8 mouse cellular contexts compared by ENCODE assay signal in genomic region chr1:135778780-135779535, GRCm38 (mm10). TPM values are rescaled to one million over a fixed set of nuclear protein-coding genes. Genes with fewer than 3 reads are reported as not detected.
DNase-seq lines count a peak whose midpoint lies in the region; ATAC-seq and TF ChIP-seq lines count a peak whose summit lies in the region.

Gene Tnni1 (plus strand): TSS chr1:135779434.

- no peaks in the 10 kb centered on the region for H3K27me3 ChIP-seq in cerebellum, adult 2 months (ENCODE audit: control insufficient read depth, insufficient read depth, low read length)
- no peaks in the 10 kb centered on the region for H3K27me3 ChIP-seq in neural tube, embryonic 11.5 days (ENCODE audit: control insufficient read depth, insufficient read depth, low read length)
- H3K27me3 ChIP-seq in midbrain, embryonic 12.5 days = peaks cover 15% of the 10 kb centered on the region

- H3K4me2 ChIP-seq in neural tube, embryonic 11.5 days (ENCODE audit: low read depth) = no peak within 1 kb of the TSS
- no peak within 1 kb of the TSS for H3K4me2 ChIP-seq in midbrain, embryonic 12.5 days (replicated peaks)

- H3K4me1 ChIP-seq in cerebellum, adult 2 months (ENCODE audit: control insufficient read depth, insufficient read depth, low read length) = no peaks in the 10 kb centered on the region; the same call in 1 of the 2 replicates
- H3K4me1 ChIP-seq in neural tube, embryonic 11.5 days (ENCODE audit: control insufficient read depth, insufficient read depth, low read length) = peaks cover 8% of the 10 kb centered on the region
- peaks cover 12% of the 10 kb centered on the region for H3K4me1 ChIP-seq in midbrain, embryonic 12.5 days

- WGBS in cerebellum, adult 2 months = 25% methylated on average over 22 of the region's 22 CpGs
- WGBS in neural tube, embryonic 11.5 days = 27% methylated on average over 22 of the region's 22 CpGs
- 33% methylated on average over 22 of the region's 22 CpGs for WGBS in midbrain, embryonic 12.5 days

- no peak for TF ChIP-seq POLR2A in cerebellum, adult 2 months (IDR thresholded peaks at IDR 0.05; ENCODE audit: borderline replicate concordance, insufficient read depth, low read length)

- H3K36me3 ChIP-seq in neural tube, embryonic 11.5 days (ENCODE audit: control insufficient read depth, insufficient read depth, low read length) = no peaks in the 10 kb centered on the region
- H3K36me3 ChIP-seq in midbrain, embryonic 12.5 days = no peaks in the 10 kb centered on the region

- no peak for DNase-seq in cerebellum, adult 2 months
- DNase-seq in cerebellum, adult 8-10 months = no peak
- peak; percentile 34 for DNase-seq in neural tube, embryonic 11.5 days (ENCODE audit: low spot score)
- DNase-seq in neural tube, embryonic 10.5 days (ENCODE audit: extremely low spot score, low spot score) = no peak
- no peak for DNase-seq in layer of hippocampus, postnatal 14 days (ENCODE audit: low spot score in 2 of 2)
- DNase-seq in yolk sac, embryonic 10.5 days (ENCODE audit: low spot score) = no peak

- H3K9me3 ChIP-seq in neural tube, embryonic 11.5 days (ENCODE audit: control insufficient read depth, low read length) = no peaks in the 10 kb centered on the region
- H3K9me3 ChIP-seq in midbrain, embryonic 12.5 days = no peaks in the 10 kb centered on the region

- H3K4me3 ChIP-seq in cerebellum, adult 2 months (replicated peaks; ENCODE audit: insufficient read depth, low read depth, low read length) = no peak within 1 kb of the TSS
- no peak within 1 kb of the TSS for H3K4me3 ChIP-seq in neural tube, embryonic 11.5 days (ENCODE audit: low read depth, low read length)
- no peak within 1 kb of the TSS for H3K4me3 ChIP-seq in midbrain, embryonic 12.5 days

- no peak within 1 kb of the TSS; the same call in 1 of the 2 replicates for H3K9ac ChIP-seq in neural tube, embryonic 11.5 days (ENCODE audit: low read length)
- H3K9ac ChIP-seq in midbrain, embryonic 12.5 days (replicated peaks) = 0 out of 2 replicates have a peak within 1 kb of the TSS, but pooled peaks have one; percentile 24

- ATAC-seq in neural tube, embryonic 11.5 days (ENCODE audit: insufficient read depth, low FRiP score, low TSS enrichment) = 0 out of 2 replicates have a peak, but pooled peaks have one; percentile 16
- peak; percentile 54 to 55 for ATAC-seq in hematopoietic stem cell, adult 5-6 weeks (replicated peaks in 1 of 2; ENCODE audit: insufficient read depth in 1 of 2, low FRiP score in 2 of 2, low TSS enrichment in 1 of 2, low read depth in 1 of 2, poor library complexity in 2 of 2, severe bottlenecking in 2 of 2)
- peak; percentile 64; the same call in 1 of the 2 replicates for ATAC-seq in midbrain, embryonic 12.5 days (ENCODE audit: low FRiP score, low read depth)

- no peak within 1 kb of the TSS for H3K27ac ChIP-seq in cerebellum, adult 2 months (ENCODE audit: insufficient read depth, low read length)
- H3K27ac ChIP-seq in neural tube, embryonic 11.5 days (ENCODE audit: low read depth, low read length) = 0 out of 2 replicates have a peak within 1 kb of the TSS, but pooled peaks have one; percentile 42
- no peak within 1 kb of the TSS for H3K27ac ChIP-seq in midbrain, embryonic 12.5 days (replicated peaks)

- TF ChIP-seq CTCF in cerebellum, adult 2 months (IDR thresholded peaks at IDR 0.05; ENCODE audit: borderline replicate concordance, insufficient read depth, low read depth, low read length) = no peak

RNA-seq across cellular contexts. Expression of gene Tnni1, which starts in this region (rescaled TPM):
- 22.1 and 25.9 TPM in 2 replicates for polyA plus RNA-seq in cerebellum, adult 2 months (2012; rRNA removed)
- 57.6 and 70.7 TPM in 2 replicates for polyA plus RNA-seq in neural tube, embryonic 11.5 days (2014; fragmentation: Nextera tagmentation; extraction: Ambion mirVana)
- total RNA-seq in hematopoietic stem cell, adult 5-6 weeks (2017) = 0.88 TPM in 1 of 2 replicates, not detected in the other
- polyA plus RNA-seq in midbrain, embryonic 12.5 days (2016; fragmentation: Nextera tagmentation; extraction: Ambion mirVana) = 1.0 and 2.2 TPM in 2 replicates
- 1 to 10 TPM; 3.6 to 4.9 TPM for total RNA-seq in layer of hippocampus, postnatal 14 days (2021)

Comparison
In these comparisons a context has a peak if more than half of its experiments do, and no peak if none do; other contexts are left out.
1. Peak in ATAC-seq in hematopoietic stem cell, adult 5-6 weeks; RNA of the gene not detected or under 1 TPM.